Mouse (Mus musculus): ENCODE data around the gene 1700016H13Rik. TPM values are rescaled to one million over a fixed set of nuclear protein-coding genes. Genes with fewer than 3 reads are reported as not detected.

1700016H13Rik gene
- polyA plus RNA-seq, 1 experiment from 2014 or later = 0.35 TPM

- WGBS = 87% methylated on average over 5 of the region's 5 CpGs
- Histone ChIP-seq H3K4me3 (ENCODE audit: low read length) (no peak overlapping the region), H3K9me3 (replicated peaks; ENCODE audit: control insufficient read depth, low read length) (no peaks in the 10 kb centered on the region), H3K4me1 (ENCODE audit: control insufficient read depth, insufficient read depth, low read length) (no peaks in the 10 kb centered on the region), H3K27me3 (ENCODE audit: control insufficient read depth, insufficient read depth, low read length) (no peaks in the 10 kb centered on the region), H3K4me2 (ENCODE audit: low read depth, low read length) (no peak overlapping the region), H3K36me3 (ENCODE audit: control insufficient read depth, insufficient read depth) (no peaks in the 10 kb centered on the region), H3K9ac (ENCODE audit: low read length) (no peak overlapping the region), H3K27ac (ENCODE audit: low read length) (no peak overlapping the region)
- no peak for ATAC-seq (replicated peaks; ENCODE audit: extremely low read depth, insufficient read depth, low FRiP score)
These were observed 23.2 kb upstream of the 1700016H13Rik start for GRCm38 (mm10) chr5:103678974-103679373.

GRCm38 (mm10) chr5:103677894-103678293, 22.1 kb upstream of the 1700016H13Rik start:
- 69% methylated on average over 6 of the region's 6 CpGs for WGBS
- ATAC-seq (replicated peaks; ENCODE audit: extremely low read depth, insufficient read depth, low FRiP score) = no peak

DNA sequence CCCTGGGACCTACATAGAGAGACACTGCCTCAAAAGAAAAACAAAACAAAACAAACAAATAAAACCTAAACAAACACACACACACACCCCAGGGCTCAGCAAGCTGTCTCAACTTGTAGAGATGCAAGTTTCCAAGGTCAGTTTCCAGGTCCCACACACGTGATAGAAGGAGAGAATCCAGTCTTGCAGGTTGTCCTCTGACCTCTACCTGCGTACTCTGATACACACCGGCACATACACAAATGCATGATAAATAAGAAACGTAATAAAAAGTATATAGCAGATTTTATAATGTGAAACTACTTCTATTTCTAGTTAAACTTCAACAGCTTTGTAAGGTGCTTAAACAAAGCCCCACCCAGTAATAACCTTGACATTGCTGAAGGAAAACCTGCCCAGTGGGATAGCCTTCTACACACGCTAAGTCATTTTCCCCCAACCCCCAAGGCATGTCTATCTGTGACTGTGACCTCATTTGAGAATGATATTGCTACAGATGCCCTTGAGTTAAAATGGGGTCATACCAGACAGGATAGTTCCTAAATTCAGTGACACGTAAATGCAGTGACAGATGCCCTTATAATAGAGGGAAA, 20.6 kb upstream of the 1700016H13Rik start:
- Histone ChIP-seq H3K27ac (ENCODE audit: low read length) (no peak overlapping the region), H3K4me3 (ENCODE audit: low read length) (no peak overlapping the region), H3K4me1 (ENCODE audit: control insufficient read depth, insufficient read depth, low read length) (no peaks in the 10 kb centered on the region), H3K36me3 (ENCODE audit: control insufficient read depth, insufficient read depth) (no peaks in the 10 kb centered on the region), H3K27me3 (ENCODE audit: control insufficient read depth, insufficient read depth, low read length) (no peaks in the 10 kb centered on the region), H3K9ac (ENCODE audit: low read length) (no peak overlapping the region), H3K9me3 (replicated peaks; ENCODE audit: control insufficient read depth, low read length) (no peaks in the 10 kb centered on the region), H3K4me2 (ENCODE audit: low read depth, low read length) (no peak overlapping the region)
- WGBS = 81% methylated on average over 6 of the region's 6 CpGs
- ATAC-seq (replicated peaks; ENCODE audit: extremely low read depth, insufficient read depth, low FRiP score) = no peak

More at GRCm38 (mm10) chr5:103677894-103678293, 22.1 kb upstream of the 1700016H13Rik start:
- H3K4me1 ChIP-seq (ENCODE audit: control insufficient read depth, insufficient read depth, low read length) = no peaks in the 10 kb centered on the region
- no peaks in the 10 kb centered on the region for H3K9me3 ChIP-seq (replicated peaks; ENCODE audit: control insufficient read depth, low read length)
- no peak overlapping the region for H3K27ac ChIP-seq (ENCODE audit: low read length)
- H3K4me2 ChIP-seq (ENCODE audit: low read depth, low read length) = no peak overlapping the region
- no peak overlapping the region for H3K9ac ChIP-seq (ENCODE audit: low read length)
- no peak overlapping the region for H3K4me3 ChIP-seq (ENCODE audit: low read length)
- H3K36me3 ChIP-seq (ENCODE audit: control insufficient read depth, insufficient read depth) = no peaks in the 10 kb centered on the region
- H3K27me3 ChIP-seq (ENCODE audit: control insufficient read depth, insufficient read depth, low read length) = no peaks in the 10 kb centered on the region

DNA sequence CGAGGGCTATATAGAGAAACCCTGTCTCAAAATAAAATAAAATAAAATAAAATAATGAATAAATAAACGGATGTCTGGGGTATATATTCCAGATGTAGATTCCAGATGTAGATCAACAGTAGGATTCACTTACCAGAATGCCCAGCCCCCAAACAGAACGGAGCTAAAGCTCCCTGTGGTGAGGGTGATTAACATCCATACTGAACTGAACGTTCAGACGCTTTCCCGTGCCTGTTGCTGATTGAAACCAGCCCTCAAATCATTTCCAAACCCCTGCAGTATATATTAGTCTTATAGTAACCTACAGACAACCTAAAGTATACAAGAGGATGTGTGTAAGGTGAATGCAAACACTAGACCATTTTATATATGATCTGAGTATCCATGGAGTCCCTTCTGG, 18.7 kb upstream of the 1700016H13Rik start:
- H3K36me3 ChIP-seq (ENCODE audit: control insufficient read depth, insufficient read depth) = no peaks in the 10 kb centered on the region

GRCm38 (mm10) chr5:103673611-103674010, 17.8 kb upstream of the 1700016H13Rik start:
- Histone ChIP-seq H3K27me3 (ENCODE audit: control insufficient read depth, insufficient read depth, low read length) (no peaks in the 10 kb centered on the region), H3K36me3 (ENCODE audit: control insufficient read depth, insufficient read depth) (no peaks in the 10 kb centered on the region), H3K4me2 (ENCODE audit: low read depth, low read length) (no peak overlapping the region), H3K4me3 (ENCODE audit: low read length) (no peak overlapping the region), H3K27ac (ENCODE audit: low read length) (no peak overlapping the region), H3K9ac (ENCODE audit: low read length) (no peak overlapping the region), H3K9me3 (replicated peaks; ENCODE audit: control insufficient read depth, low read length) (no peaks in the 10 kb centered on the region), H3K4me1 (ENCODE audit: control insufficient read depth, insufficient read depth, low read length) (no peaks in the 10 kb centered on the region)
- 76% methylated on average over 4 of the region's 4 CpGs for WGBS
- ATAC-seq (replicated peaks; ENCODE audit: extremely low read depth, insufficient read depth, low FRiP score) = no peak

More for the DNA sequence above, 18.7 kb upstream of the 1700016H13Rik start:
- ATAC-seq (replicated peaks; ENCODE audit: extremely low read depth, insufficient read depth, low FRiP score) = no peak
- Histone ChIP-seq H3K4me3 (ENCODE audit: low read length) (no peak overlapping the region), H3K27me3 (ENCODE audit: control insufficient read depth, insufficient read depth, low read length) (no peaks in the 10 kb centered on the region), H3K4me2 (ENCODE audit: low read depth, low read length) (no peak overlapping the region), H3K27ac (ENCODE audit: low read length) (no peak overlapping the region), H3K9me3 (replicated peaks; ENCODE audit: control insufficient read depth, low read length) (no peaks in the 10 kb centered on the region), H3K9ac (ENCODE audit: low read length) (no peak overlapping the region), H3K4me1 (ENCODE audit: control insufficient read depth, insufficient read depth, low read length) (no peaks in the 10 kb centered on the region)
- 59% methylated on average over 6 of the region's 6 CpGs for WGBS

DNA sequence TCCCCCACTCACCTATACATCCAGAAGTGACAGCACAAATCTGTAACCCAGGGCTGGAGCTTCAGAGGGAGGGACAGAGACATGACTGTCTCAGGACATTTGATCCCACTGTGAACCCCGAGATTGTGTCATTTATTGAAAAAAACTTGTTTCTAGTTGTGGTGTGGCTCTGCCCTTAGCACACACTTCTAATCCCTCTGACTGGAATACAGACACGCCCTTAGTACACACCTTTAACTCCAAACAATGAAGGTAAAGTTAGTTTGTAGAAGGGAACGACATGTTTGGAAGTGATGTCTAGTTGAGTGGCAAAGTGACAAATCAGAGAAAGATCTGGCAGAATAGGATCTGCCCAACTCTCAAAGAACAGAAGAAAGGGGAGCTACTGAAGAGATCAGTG, 16.0 kb upstream of the 1700016H13Rik start:
- no peak overlapping the region for H3K27ac ChIP-seq (ENCODE audit: low read length)
- WGBS = 68% methylated on average over 3 of the region's 3 CpGs
- H3K36me3 ChIP-seq (ENCODE audit: control insufficient read depth, insufficient read depth) = no peaks in the 10 kb centered on the region
- no peak overlapping the region for H3K4me3 ChIP-seq (ENCODE audit: low read length)
- no peaks in the 10 kb centered on the region for H3K9me3 ChIP-seq (replicated peaks; ENCODE audit: control insufficient read depth, low read length)
- no peak overlapping the region for H3K4me2 ChIP-seq (ENCODE audit: low read depth, low read length)
- no peaks in the 10 kb centered on the region for H3K27me3 ChIP-seq (ENCODE audit: control insufficient read depth, insufficient read depth, low read length)
- ATAC-seq (replicated peaks; ENCODE audit: extremely low read depth, insufficient read depth, low FRiP score) = no peak
- H3K4me1 ChIP-seq (ENCODE audit: control insufficient read depth, insufficient read depth, low read length) = no peaks in the 10 kb centered on the region
- H3K9ac ChIP-seq (ENCODE audit: low read length) = no peak overlapping the region

DNA sequence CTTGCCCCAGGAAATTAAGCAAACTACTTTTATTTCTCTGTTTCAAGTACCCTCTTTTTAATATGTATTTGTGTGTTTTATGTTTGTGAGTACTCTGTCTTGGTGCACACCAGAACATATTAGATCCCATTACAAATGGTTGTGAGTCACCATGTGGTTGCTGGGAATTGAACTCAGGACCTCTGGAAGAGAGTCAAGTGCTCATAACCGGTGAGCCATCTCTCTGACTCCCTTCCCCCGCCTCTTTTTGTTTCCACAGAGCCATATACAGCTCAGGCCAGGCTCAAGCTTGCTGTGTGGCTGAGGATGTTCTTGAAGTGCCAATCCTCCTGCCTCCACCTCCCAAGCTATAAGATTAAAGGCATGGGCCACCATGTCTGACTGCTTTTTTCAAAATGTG, 10.1 kb upstream of the 1700016H13Rik start:
- no peaks in the 10 kb centered on the region for H3K36me3 ChIP-seq (ENCODE audit: control insufficient read depth, insufficient read depth)
- no peak for ATAC-seq (replicated peaks; ENCODE audit: extremely low read depth, insufficient read depth, low FRiP score)
- no peaks in the 10 kb centered on the region for H3K4me1 ChIP-seq (ENCODE audit: control insufficient read depth, insufficient read depth, low read length)
- no peak overlapping the region for H3K4me2 ChIP-seq (ENCODE audit: low read depth, low read length)
- no peak overlapping the region for H3K4me3 ChIP-seq (ENCODE audit: low read length)
- 70% methylated on average over 2 of the region's 2 CpGs for WGBS
- H3K9ac ChIP-seq (ENCODE audit: low read length) = no peak overlapping the region
- no peaks in the 10 kb centered on the region for H3K27me3 ChIP-seq (ENCODE audit: control insufficient read depth, insufficient read depth, low read length)
- no peaks in the 10 kb centered on the region for H3K9me3 ChIP-seq (replicated peaks; ENCODE audit: control insufficient read depth, low read length)
- H3K27ac ChIP-seq (ENCODE audit: low read length) = no peak overlapping the region

- no peak for ATAC-seq (replicated peaks; ENCODE audit: extremely low read depth, insufficient read depth, low FRiP score)
- no peaks in the 10 kb centered on the region for H3K9me3 ChIP-seq (replicated peaks; ENCODE audit: control insufficient read depth, low read length)
- 75% methylated on average over 9 of the region's 9 CpGs for WGBS
- no peak overlapping the region for H3K4me2 ChIP-seq (ENCODE audit: low read depth, low read length)
- no peaks in the 10 kb centered on the region for H3K4me1 ChIP-seq (ENCODE audit: control insufficient read depth, insufficient read depth, low read length)
- H3K27me3 ChIP-seq (ENCODE audit: control insufficient read depth, insufficient read depth, low read length) = no peaks in the 10 kb centered on the region
- no peak overlapping the region for H3K27ac ChIP-seq (ENCODE audit: low read length)
- H3K4me3 ChIP-seq (ENCODE audit: low read length) = no peak overlapping the region
- H3K9ac ChIP-seq (ENCODE audit: low read length) = no peak overlapping the region
- H3K36me3 ChIP-seq (ENCODE audit: control insufficient read depth, insufficient read depth) = no peaks in the 10 kb centered on the region
These were observed 9.1 kb upstream of the 1700016H13Rik start for GRCm38 (mm10) chr5:103664932-103665331.

DNA sequence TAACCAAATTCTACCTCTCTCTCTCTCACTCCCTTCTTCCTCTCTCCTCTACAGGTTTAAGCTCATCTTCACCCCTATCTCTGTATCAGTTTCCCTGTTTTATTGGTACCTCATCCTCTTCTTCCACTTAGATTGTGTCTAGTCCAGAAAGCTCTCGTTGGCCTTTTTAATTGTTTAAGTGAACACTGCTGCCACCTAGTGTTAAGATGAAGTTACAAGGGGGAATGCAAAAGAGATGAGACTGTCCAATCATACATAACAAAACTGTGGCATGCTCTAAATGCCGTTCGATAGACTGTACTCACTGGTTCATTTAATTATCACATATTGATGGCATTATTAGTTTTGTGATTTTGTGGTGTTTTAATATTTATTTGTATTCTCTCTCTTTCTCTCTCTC, 3.8 kb upstream of the 1700016H13Rik start:
- Histone ChIP-seq H3K9ac (ENCODE audit: low read length) (no peak overlapping the region), H3K27ac (ENCODE audit: low read length) (no peak overlapping the region), H3K27me3 (ENCODE audit: control insufficient read depth, insufficient read depth, low read length) (no peaks in the 10 kb centered on the region; the same call in 1 of the 2 replicates), H3K9me3 (replicated peaks; ENCODE audit: control insufficient read depth, low read length) (no peaks in the 10 kb centered on the region), H3K4me2 (ENCODE audit: low read depth, low read length) (no peak overlapping the region), H3K36me3 (ENCODE audit: control insufficient read depth, insufficient read depth) (no peaks in the 10 kb centered on the region), H3K4me1 (ENCODE audit: control insufficient read depth, insufficient read depth, low read length) (no peaks in the 10 kb centered on the region), H3K4me3 (ENCODE audit: low read length) (no peak overlapping the region)
- ATAC-seq (replicated peaks; ENCODE audit: extremely low read depth, insufficient read depth, low FRiP score) = no peak
- WGBS = 33% methylated on average over 3 of the region's 3 CpGs

All from heart, embryonic 16.5 days (tissue).